Mouse (Mus musculus): ENCODE results near the gene 2310030G06Rik. TPM values are rescaled to one million over a fixed set of nuclear protein-coding genes. Genes with fewer than 3 reads are reported as not detected.

The 2310030G06Rik gene
- not detected in 2 replicates for total RNA-seq (2015)
- not detected in 2 replicates for total RNA-seq (2017)

- ATAC-seq (ENCODE audit: poor library complexity, severe bottlenecking) = no peak
Measured at GRCm38 (mm10) chr9:50746214-50746677, at the start of gene 2310030G06Rik. Gene 2310030G06Rik, minus strand, starts transcription at chr9:50746536.

- ATAC-seq (ENCODE audit: poor library complexity, severe bottlenecking) = no peak
Measured at GRCm38 (mm10) chr9:50795266-50795665, 48.9 kb upstream of the 2310030G06Rik start.

GRCm38 (mm10) chr9:50782155-50782554, 35.8 kb upstream of the 2310030G06Rik start:
- peak; percentile 64 for ATAC-seq (ENCODE audit: poor library complexity, severe bottlenecking)

- no peak for ATAC-seq (ENCODE audit: poor library complexity, severe bottlenecking)
Measured at GRCm38 (mm10) chr9:50776162-50776760, 29.9 kb upstream of the 2310030G06Rik start.

GRCm38 (mm10) chr9:50775662-50776126, 29.4 kb upstream of the 2310030G06Rik start:
- peak; percentile 39 for ATAC-seq (ENCODE audit: poor library complexity, severe bottlenecking)

- ATAC-seq (ENCODE audit: poor library complexity, severe bottlenecking) = peak; percentile 80
Measured at GRCm38 (mm10) chr9:50774991-50775612, 28.8 kb upstream of the 2310030G06Rik start, which contains the start of the genes Alg9 and 1110032A03Rik. Gene Alg9, plus strand, starts transcription at chr9:50775019. Gene 1110032A03Rik, minus strand, starts transcription at chr9:50775520.

GRCm38 (mm10) chr9:50774026-50774462, 27.7 kb upstream of the 2310030G06Rik start:
- ATAC-seq (ENCODE audit: poor library complexity, severe bottlenecking) = peak; percentile 60

GRCm38 (mm10) chr9:50770011-50770410, 23.7 kb upstream of the 2310030G06Rik start:
- ATAC-seq (ENCODE audit: poor library complexity, severe bottlenecking) = no peak

- peak; percentile 97 for ATAC-seq (ENCODE audit: poor library complexity, severe bottlenecking)
Measured at GRCm38 (mm10) chr9:50768107-50769002, 22.0 kb upstream of the 2310030G06Rik start, which contains the start of gene Fdxacb1. Gene Fdxacb1, plus strand, starts transcription at chr9:50768236.

- ATAC-seq (ENCODE audit: poor library complexity, severe bottlenecking) = peak; percentile 13
Measured at GRCm38 (mm10) chr9:50767531-50768106, 21.3 kb upstream of the 2310030G06Rik start.

GRCm38 (mm10) chr9:50763331-50763730, 17.0 kb upstream of the 2310030G06Rik start:
- no peak for ATAC-seq (ENCODE audit: poor library complexity, severe bottlenecking)

GRCm38 (mm10) chr9:50761520-50762243, 15.3 kb upstream of the 2310030G06Rik start:
- peak; percentile 94 for ATAC-seq (ENCODE audit: poor library complexity, severe bottlenecking)

GRCm38 (mm10) chr9:50756711-50757110, 10.4 kb upstream of the 2310030G06Rik start:
- no peak for ATAC-seq (ENCODE audit: poor library complexity, severe bottlenecking)

GRCm38 (mm10) chr9:50753947-50754346, 7.6 kb upstream of the 2310030G06Rik start:
- no peak for ATAC-seq (ENCODE audit: poor library complexity, severe bottlenecking)

GRCm38 (mm10) chr9:50752784-50753615, 6.7 kb upstream of the 2310030G06Rik start:
- ATAC-seq (ENCODE audit: poor library complexity, severe bottlenecking) = no peak

- ATAC-seq (ENCODE audit: poor library complexity, severe bottlenecking) = no peak
Measured at GRCm38 (mm10) chr9:50752054-50752602, 5.8 kb upstream of the 2310030G06Rik start, which contains the start of gene Hspb2. Gene Hspb2, minus strand, starts transcription at chr9:50752354.

- no peak for ATAC-seq (ENCODE audit: poor library complexity, severe bottlenecking)
Measured at GRCm38 (mm10) chr9:50751323-50751722, 5.0 kb upstream of the 2310030G06Rik start, which contains the start of gene Cryab. Gene Cryab, plus strand, starts transcription at chr9:50751325.

- ATAC-seq (ENCODE audit: poor library complexity, severe bottlenecking) = no peak
Measured at GRCm38 (mm10) chr9:50750706-50751105, 4.4 kb upstream of the 2310030G06Rik start.

All from megakaryocyte, adult 5-6 weeks (primary cell).